Mouse (Mus musculus) stomach, embryonic 14.5 days (tissue): ENCODE data around the gene Eif3i. TPM values are rescaled to one million over a fixed set of nuclear protein-coding genes. Genes with fewer than 3 reads are reported as not detected.

Experiments
- ATAC-seq: fragments of 200-750 bp; cut with Nextera tagmentation; 2 replicates; pipeline ENCODE4 v1.8.0; 2017; ENCODE audit warnings: low read depth, moderate TSS enrichment; ENCODE audit not compliant: insufficient number of reproducible peaks, insufficient read depth, low FRiP score
- H3K27ac ChIP-seq: fragments of 300-500 bp; sonication (generic); 2 replicates; pipeline ENCODE4 v1.5.1; 2014; ENCODE audit warnings: mild to moderate bottlenecking, low read length, moderate library complexity, mixed read lengths
- H3K27me3 ChIP-seq: fragments of 300-500 bp; sonication (generic); 2 replicates; pipeline ENCODE4 v1.6.1; 2014; ENCODE audit warnings: low read length, control low read depth, mixed read lengths; ENCODE audit not compliant: control insufficient read depth, insufficient read depth
- H3K36me3 ChIP-seq: fragments of 300-500 bp; sonication (generic); 2 replicates; pipeline ENCODE4 v1.6.1; 2014; ENCODE audit warnings: mild to moderate bottlenecking, control low read depth, low read length, moderate library complexity, mixed read lengths; ENCODE audit not compliant: control insufficient read depth, insufficient read depth
- H3K4me1 ChIP-seq: fragments of 300-500 bp; sonication (generic); 2 replicates; pipeline ENCODE4 v1.6.1; 2014; ENCODE audit warnings: low read length, control low read depth, mixed read lengths; ENCODE audit not compliant: control insufficient read depth, insufficient read depth
- H3K4me2 ChIP-seq: fragments of 300-500 bp; sonication (generic); replicated peaks from 2 replicates; pipeline ENCODE4 v1.6.1; 2014; ENCODE audit warnings: low read depth, low read length, control low read depth
- H3K4me3 ChIP-seq: fragments of 300-500 bp; sonication (generic); 2 replicates; pipeline ENCODE4 v1.5.1; 2014; ENCODE audit warnings: low read depth, low read length, control low read depth
- H3K9ac ChIP-seq: fragments of 300-500 bp; sonication (generic); replicated peaks from 2 replicates; pipeline ENCODE4 v1.6.1; 2014; ENCODE audit warnings: low read depth, mild to moderate bottlenecking, control low read depth, low read length, moderate library complexity, mixed read lengths
- H3K9me3 ChIP-seq: fragments of 300-500 bp; sonication (generic); 2 replicates; pipeline ENCODE4 v1.6.1; 2016; ENCODE audit warnings: low read depth, low read length, control low read depth; ENCODE audit not compliant: control insufficient read depth
- WGBS: fragments of 180-500 bp; shearing (Covaris S2); extraction: QIAGEN DNeasy Blood & Tissue Kit; methylation state at CpG from one replicate; pipeline ENCODE4 v1.1.7; 2014; 5-methylcytosine and 5-hydroxymethylcytosine counted together
- polyA plus RNA-seq: library from polyadenylated mRNA; unstranded; fragments of >200 nt; fragmentation: Nextera tagmentation; extraction: Ambion mirVana; gene quantifications from 2 replicates; pipeline ENCODE4 v1.2.1, GENCODE M21; 2014

The Eif3i gene
- polyA plus RNA-seq, 1 experiment from 2014 or later, result 316 TPM

GRCm38 (mm10) chr4:129575171-129575844 is 25.1 kb downstream of the Eif3i start:
- Histone ChIP-seq H3K27ac (no peak overlapping the region), H3K9ac (no peak overlapping the region), H3K36me3 (no peaks in the 10 kb centered on the region), H3K4me3 (no peak overlapping the region), H3K9me3 (no peaks in the 10 kb centered on the region), H3K4me1 (0 out of 2 replicates have a peak, but pooled peaks cover 6% of the 10 kb centered on the region), H3K4me2 (no peak overlapping the region), H3K27me3 (no peaks in the 10 kb centered on the region)
- WGBS, result 47% methylated on average over 7 of the region's 8 CpGs
- ATAC-seq, result no peak

GRCm38 (mm10) chr4:129573430-129573829 is 27.0 kb downstream of the Eif3i start, which contains the start of gene Lck:
TSS of gene Lck (minus strand) at chr4:129573641.
- ATAC-seq, result no peak
- no peak within 1 kb of the TSS for H3K4me3 ChIP-seq
- H3K4me1 ChIP-seq, result 0 out of 2 replicates have a peak, but pooled peaks cover 6% of the 10 kb centered on the region
- WGBS, result 92% methylated on average over 8 of the region's 8 CpGs
- no peaks in the 10 kb centered on the region for H3K27me3 ChIP-seq
- no peaks in the 10 kb centered on the region for H3K9me3 ChIP-seq
- no peaks in the 10 kb centered on the region for H3K36me3 ChIP-seq
- no peak within 1 kb of the TSS for H3K27ac ChIP-seq
- H3K4me2 ChIP-seq, result no peak within 1 kb of the TSS
- H3K9ac ChIP-seq, result no peak within 1 kb of the TSS

DNA sequence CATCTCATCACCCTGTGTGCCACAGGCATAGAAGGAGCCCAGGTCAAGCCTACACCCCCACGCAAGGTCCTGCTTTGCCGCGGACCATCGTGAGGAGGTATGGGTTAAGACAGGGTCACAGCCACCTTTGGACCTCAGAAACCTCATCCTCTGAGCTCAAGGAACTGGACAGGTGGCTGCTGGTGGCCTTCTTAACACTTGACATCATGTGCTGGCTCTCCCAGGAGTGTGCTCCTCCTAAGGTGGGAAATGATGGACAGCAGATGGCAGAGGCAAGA is 27.4 kb downstream of the Eif3i start:
- ATAC-seq, result no peak
- WGBS, result 92% methylated on average over 4 of the region's 4 CpGs
- Histone ChIP-seq H3K36me3 (no peaks in the 10 kb centered on the region), H3K4me3 (no peak overlapping the region), H3K27me3 (no peaks in the 10 kb centered on the region), H3K9ac (no peak overlapping the region), H3K9me3 (no peaks in the 10 kb centered on the region), H3K27ac (no peak overlapping the region), H3K4me1 (0 out of 2 replicates have a peak, but pooled peaks cover 6% of the 10 kb centered on the region), H3K4me2 (no peak overlapping the region)

GRCm38 (mm10) chr4:129572236-129573092 is 28.0 kb downstream of the Eif3i start:
- H3K4me3 ChIP-seq, result no peak overlapping the region
- WGBS, result 78% methylated on average over 13 of the region's 13 CpGs
- H3K4me2 ChIP-seq, result no peak overlapping the region
- H3K9ac ChIP-seq, result no peak overlapping the region
- no peaks in the 10 kb centered on the region for H3K9me3 ChIP-seq
- H3K27me3 ChIP-seq, result no peaks in the 10 kb centered on the region
- H3K4me1 ChIP-seq, result 0 out of 2 replicates have a peak, but pooled peaks cover 6% of the 10 kb centered on the region
- H3K36me3 ChIP-seq, result no peaks in the 10 kb centered on the region
- H3K27ac ChIP-seq, result no peak overlapping the region
- no peak for ATAC-seq

DNA sequence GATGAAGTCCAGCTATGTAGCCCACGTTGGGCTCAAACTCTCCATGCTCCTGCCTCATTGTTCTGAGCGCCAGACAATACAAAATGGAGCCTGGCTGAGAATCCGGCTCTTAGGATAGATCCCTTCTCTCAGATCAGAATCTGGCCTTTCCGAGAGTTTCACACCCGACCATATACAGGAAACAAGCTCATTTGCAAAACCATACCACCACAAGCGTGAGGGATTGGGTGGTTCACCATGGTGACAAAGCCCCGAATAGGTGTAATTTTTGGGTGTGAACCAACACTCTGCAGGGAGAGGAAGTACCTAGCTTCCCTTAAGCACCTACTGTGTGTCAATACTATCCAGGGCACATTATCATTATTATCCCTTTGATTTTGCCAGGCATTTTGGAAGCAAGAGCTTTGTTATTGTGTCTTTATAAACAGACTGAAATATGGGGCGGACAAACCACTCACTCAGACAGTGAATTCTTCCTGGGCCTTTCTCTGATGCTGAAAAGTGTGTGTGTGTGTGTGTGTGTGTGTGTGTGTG is 28.8 kb downstream of the Eif3i start:
- Histone ChIP-seq H3K9me3 (no peaks in the 10 kb centered on the region), H3K4me1 (0 out of 2 replicates have a peak, but pooled peaks cover 6% of the 10 kb centered on the region), H3K9ac (no peak overlapping the region), H3K4me3 (no peak overlapping the region), H3K4me2 (no peak overlapping the region), H3K27me3 (no peaks in the 10 kb centered on the region), H3K27ac (no peak overlapping the region), H3K36me3 (no peaks in the 10 kb centered on the region)
- no peak for ATAC-seq
- 69% methylated on average over 8 of the region's 8 CpGs for WGBS

DNA sequence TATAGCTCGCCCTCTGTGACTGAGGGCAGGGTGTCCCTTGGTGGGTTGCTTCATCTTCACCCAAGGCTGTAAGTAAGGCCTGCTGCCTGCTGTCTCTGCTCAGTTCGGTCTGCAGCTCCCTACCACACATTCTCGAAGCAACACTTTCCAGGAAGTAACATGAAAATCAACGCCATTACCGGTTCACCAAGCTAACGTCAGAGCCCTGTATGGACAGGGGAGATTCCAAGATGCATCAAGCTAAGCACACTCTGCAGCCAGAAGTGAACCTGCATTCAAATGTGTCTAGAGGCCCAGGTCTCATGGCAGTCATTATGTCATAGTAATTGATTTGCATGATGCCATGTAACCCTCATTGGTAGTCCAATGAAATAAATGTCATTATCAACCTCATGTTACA is 30.4 kb downstream of the Eif3i start:
- ATAC-seq, result no peak
- Histone ChIP-seq H3K9me3 (no peaks in the 10 kb centered on the region), H3K4me3 (no peak overlapping the region), H3K9ac (no peak overlapping the region), H3K27me3 (no peaks in the 10 kb centered on the region), H3K27ac (no peak overlapping the region), H3K36me3 (no peaks in the 10 kb centered on the region), H3K4me1 (0 out of 2 replicates have a peak, but pooled peaks cover under 1% of the 10 kb centered on the region), H3K4me2 (no peak overlapping the region)
- WGBS, result 84% methylated on average over 6 of the region's 6 CpGs

GRCm38 (mm10) chr4:129568366-129568765 is 32.1 kb downstream of the Eif3i start:
- Histone ChIP-seq H3K4me1 (peaks cover 6% of the 10 kb centered on the region), H3K4me2 (no peak overlapping the region), H3K4me3 (no peak overlapping the region), H3K27ac (no peak overlapping the region), H3K36me3 (no peaks in the 10 kb centered on the region), H3K9me3 (no peaks in the 10 kb centered on the region), H3K27me3 (no peaks in the 10 kb centered on the region), H3K9ac (no peak overlapping the region)
- WGBS, result 91% methylated on average over 7 of the region's 7 CpGs
- ATAC-seq, result no peak

GRCm38 (mm10) chr4:129565139-129565538 is 35.3 kb downstream of the Eif3i start:
- no peak for ATAC-seq
- no peak overlapping the region for H3K9ac ChIP-seq
- peaks cover 7% of the 10 kb centered on the region for H3K4me1 ChIP-seq
- no peaks in the 10 kb centered on the region for H3K36me3 ChIP-seq
- H3K27ac ChIP-seq, result no peak overlapping the region
- H3K27me3 ChIP-seq, result no peaks in the 10 kb centered on the region
- WGBS, result 85% methylated on average over 6 of the region's 6 CpGs
- H3K4me3 ChIP-seq, result no peak overlapping the region
- H3K9me3 ChIP-seq, result no peaks in the 10 kb centered on the region
- no peak overlapping the region for H3K4me2 ChIP-seq
